Mouse (Mus musculus) T-helper 2 cell (primary cell): Measurements from ENCODE around the gene Nrap.

Experiments
- in situ Hi-C: fragments of 300-600 bp; cut with MboI, MseI; formaldehyde crosslinking; loops from one replicate; pipeline ENCODE4 v1.15.1; 2025; ENCODE audit warnings: high pct_unique_total_duplicates

Gene Nrap

GRCm38 (mm10) chr19:56316531-56316930 is 73.3 kb downstream of the Nrap start:
- in situ Hi-C loops: no loop called here

DNA sequence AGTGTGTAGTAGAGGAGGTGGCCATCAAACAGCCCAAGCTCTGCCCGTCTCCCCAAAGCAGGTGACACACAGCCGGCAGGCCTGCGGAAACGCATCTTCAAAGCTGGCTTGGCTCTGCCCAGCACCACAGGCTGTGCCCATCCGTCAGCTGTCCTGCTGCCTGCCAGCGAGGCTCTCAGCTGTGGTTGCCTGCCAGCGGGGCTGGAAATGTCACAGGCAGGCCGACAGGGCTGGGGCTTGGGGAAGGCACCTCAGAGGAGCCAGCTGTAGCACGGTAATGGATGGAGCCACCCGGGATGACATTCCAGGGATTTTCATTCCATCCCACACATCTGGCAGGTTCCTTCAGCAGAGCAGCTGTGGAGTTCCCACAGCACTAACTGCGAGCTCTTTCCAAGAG is 89.0 kb downstream of the Nrap start:
- in situ Hi-C loops: no loop called here

- in situ Hi-C loops: no loop called here
Measured at GRCm38 (mm10) chr19:56297264-56297663, 92.6 kb downstream of the Nrap start.

DNA sequence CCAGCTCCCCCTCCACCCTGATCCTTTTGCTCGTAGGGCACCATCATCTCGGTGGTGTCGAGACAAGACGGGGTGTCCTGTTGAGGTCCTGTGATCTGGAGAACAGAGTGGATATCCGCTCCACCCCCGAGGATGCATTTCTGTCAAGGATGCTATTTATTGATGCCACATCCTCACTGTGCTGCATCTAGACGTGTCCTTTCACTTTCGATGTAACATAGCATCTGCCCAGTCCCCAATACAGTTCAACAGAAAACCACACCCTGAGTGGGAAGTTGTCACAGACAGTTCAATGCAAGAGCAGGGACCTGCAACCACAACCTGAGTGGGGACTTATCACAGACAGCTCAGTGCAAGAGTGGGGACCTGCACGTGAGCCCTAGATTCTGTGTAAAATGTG is 93.2 kb downstream of the Nrap start:
- in situ Hi-C loops: no loop called here

- in situ Hi-C loops: no loop called here
Measured at GRCm38 (mm10) chr19:56294654-56295399, 95.0 kb downstream of the Nrap start.

DNA sequence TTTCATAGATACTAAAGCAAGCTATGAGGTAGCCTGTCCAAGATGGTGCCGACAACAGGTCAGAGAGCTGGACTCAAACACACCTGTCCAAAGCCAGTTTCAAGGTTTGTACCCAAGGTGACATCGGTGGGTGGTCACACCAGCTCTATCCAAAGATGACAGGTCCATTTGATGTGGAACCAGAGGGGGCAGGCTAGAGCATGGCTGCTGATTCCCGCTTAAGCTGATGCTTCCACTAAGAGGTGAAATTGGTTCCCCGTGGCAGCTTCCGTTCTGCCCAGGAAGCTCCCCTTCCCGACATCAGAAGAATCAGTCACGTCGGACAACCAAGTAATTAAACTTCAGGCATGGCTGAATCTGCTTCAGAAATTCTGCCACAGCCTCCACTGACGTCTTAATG is 97.5 kb downstream of the Nrap start:
- in situ Hi-C loops: no loop called here

- in situ Hi-C loops: no loop called here
Measured at GRCm38 (mm10) chr19:56291898-56292297, 97.9 kb downstream of the Nrap start.

GRCm38 (mm10) chr19:56289642-56290041 is 100.2 kb downstream of the Nrap start:
- in situ Hi-C loops: no loop called here

GRCm38 (mm10) chr19:56288436-56288835 is 101.4 kb downstream of the Nrap start:
- in situ Hi-C loops: no loop called here

- in situ Hi-C loops: no loop called here
Measured at GRCm38 (mm10) chr19:56287580-56288367, 102.1 kb downstream of the Nrap start.

DNA sequence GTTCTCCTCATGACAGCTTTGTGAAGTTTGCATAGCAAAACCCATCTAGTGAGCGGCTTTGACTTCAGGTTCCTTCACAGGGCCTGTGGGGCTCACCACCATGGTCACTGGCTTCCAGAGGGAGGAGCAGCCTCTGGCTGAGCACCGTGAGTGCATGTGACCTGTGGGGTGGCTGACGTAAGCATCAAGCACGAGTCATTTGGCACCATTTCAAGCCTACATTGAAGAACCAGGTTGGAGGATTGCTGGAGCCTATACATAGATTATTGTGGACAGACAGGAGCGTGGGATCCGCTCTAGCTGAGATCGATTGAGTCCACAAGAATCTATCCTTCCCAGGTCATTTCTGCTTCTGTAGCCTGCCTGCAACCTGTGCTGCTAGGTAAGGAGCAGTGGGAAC is 103.0 kb downstream of the Nrap start, which contains the start of gene Habp2:
Gene Habp2, plus strand, starts transcription at position 272 of the 400 bp plus-strand sequence.
- in situ Hi-C loops: no loop called here

GRCm38 (mm10) chr19:56285222-56285621 is 104.6 kb downstream of the Nrap start:
- in situ Hi-C loops: no loop called here

DNA sequence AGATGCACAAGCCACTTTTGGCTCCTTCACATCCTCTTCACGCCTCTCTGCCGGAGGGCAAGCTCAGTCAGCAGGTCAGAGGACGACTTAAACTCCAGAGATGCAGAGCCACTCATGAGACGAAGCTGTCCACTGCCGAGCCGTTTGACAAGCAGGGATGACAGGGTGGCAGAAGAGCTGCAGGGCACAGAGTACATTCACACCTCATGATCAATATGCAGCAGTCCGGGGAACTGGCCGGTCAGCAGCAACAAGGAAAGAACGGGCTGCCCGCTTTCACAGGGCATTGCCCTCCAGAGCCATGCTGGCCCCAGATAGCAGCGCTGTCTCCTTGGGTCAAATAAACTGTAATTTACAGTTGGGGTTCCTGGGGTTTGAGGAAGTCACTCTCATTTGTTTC is 111.5 kb downstream of the Nrap start:
- in situ Hi-C loops: no loop called here

GRCm38 (mm10) chr19:56277951-56278350 is 111.9 kb downstream of the Nrap start:
- in situ Hi-C loops: no loop called here

DNA sequence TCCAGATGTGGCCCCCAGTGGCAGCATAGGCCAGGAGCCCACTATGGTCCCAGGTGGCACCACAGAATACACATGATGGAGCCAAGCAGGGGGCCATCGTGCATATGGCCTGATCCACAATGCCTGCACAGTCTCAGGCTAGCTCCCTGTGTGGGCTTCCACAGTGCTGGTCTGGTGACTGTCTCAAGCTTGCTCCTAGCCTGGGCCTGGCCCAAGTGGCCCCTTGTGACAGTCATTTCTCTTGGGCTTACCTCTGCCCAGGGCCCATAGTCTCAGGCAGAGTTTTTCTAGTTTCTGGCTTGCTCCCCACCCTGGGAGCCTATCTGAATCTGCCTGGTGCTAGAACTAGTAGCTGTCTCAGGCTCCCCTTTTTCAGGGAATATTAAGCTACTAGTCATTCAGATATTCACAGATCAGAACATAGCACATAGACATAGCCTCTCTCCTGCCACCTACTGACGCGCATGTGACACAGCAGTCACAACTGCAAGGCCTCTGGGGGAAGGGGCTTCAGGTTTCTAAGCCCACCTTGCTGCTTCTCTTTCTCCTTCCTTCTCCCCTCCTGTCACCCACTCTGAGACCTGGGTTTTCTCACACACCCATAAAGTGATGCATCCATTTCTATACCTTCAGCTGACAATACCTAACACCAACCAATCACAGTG is 112.6 kb downstream of the Nrap start:
- in situ Hi-C loops: no loop called here

- in situ Hi-C loops: no loop called here
Measured at GRCm38 (mm10) chr19:56272081-56272480, 117.8 kb downstream of the Nrap start.
